Mouse (Mus musculus): Measurements from ENCODE around the gene Gm21958. TPM values are rescaled to one million over a fixed set of nuclear protein-coding genes. Genes with fewer than 3 reads are reported as not detected.

The Gm21958 gene
- total RNA-seq, 2 experiments from 2014 or later = not detected

DNA sequence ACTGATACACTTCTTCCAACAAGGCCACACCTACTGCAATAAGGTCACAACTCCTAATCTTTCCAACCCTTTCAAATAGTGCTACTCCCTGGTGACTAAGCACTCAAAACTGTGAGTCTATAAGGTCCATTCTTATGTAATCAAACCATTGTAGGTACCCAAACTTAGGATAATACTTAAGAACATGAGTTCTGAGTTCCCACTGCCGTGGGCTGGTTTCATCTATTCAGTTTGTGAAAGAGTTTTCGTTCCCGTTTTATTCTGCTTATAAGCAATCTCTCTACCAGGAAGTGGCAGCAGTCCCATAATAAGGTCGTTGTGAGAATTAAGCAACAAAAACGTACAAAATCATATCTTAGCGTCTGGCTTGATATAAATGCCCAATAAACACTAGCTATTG lies 45.4 kb downstream of the Gm21958 start:
- ATAC-seq (replicated peaks; ENCODE audit: low FRiP score, low TSS enrichment, poor library complexity, severe bottlenecking) = no peak

DNA sequence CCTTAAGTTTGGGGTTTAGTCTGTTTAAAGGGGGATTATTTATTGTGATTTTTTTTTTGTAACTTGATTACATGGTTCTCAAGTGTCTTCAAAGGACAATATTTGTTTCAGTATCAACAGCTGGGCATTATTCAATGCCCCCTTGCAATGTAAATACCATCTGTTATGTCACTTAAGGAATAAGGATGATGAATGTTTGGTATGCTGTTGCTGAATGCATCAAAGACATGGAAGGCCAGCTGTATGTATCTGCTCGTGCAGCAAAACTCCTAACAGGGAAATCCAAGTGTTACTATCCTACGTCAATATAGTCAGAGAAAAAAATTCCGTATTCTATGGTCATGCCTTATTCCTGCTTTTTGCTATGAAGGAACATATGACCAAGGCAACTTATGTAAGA lies 46.0 kb downstream of the Gm21958 start:
- ATAC-seq (replicated peaks; ENCODE audit: low FRiP score, low TSS enrichment, poor library complexity, severe bottlenecking) = no peak

Other genes with a start within 250 kb of the Gm21958 start
- gene Supt20, start 21.5 kb downstream of the Gm21958 start, total RNA-seq (2014; fragmentation: Nextera tagmentation) = 107 and 111 TPM in 2 replicates
- gene Supt20, start 21.5 kb downstream of the Gm21958 start, total RNA-seq (2017) = 53.4 and 83.3 TPM in 2 replicates
- gene Exosc8, start 21.0 kb upstream of the Gm21958 start, total RNA-seq (2014; fragmentation: Nextera tagmentation) = 185 and 256 TPM in 2 replicates
- 247 and 289 TPM in 2 replicates for gene Exosc8, start 21.0 kb upstream of the Gm21958 start, total RNA-seq (2017)
- 27.8 and 29.6 TPM in 2 replicates for gene Alg5, start 21.2 kb upstream of the Gm21958 start, total RNA-seq (2014; fragmentation: Nextera tagmentation)
- gene Alg5, start 21.2 kb upstream of the Gm21958 start, total RNA-seq (2017) = 37.9 and 46.2 TPM in 2 replicates
- not detected in 2 replicates for gene Smad9, start 41.2 kb upstream of the Gm21958 start, total RNA-seq (2014; fragmentation: Nextera tagmentation)
- not detected in 2 replicates for gene Smad9, start 41.2 kb upstream of the Gm21958 start, total RNA-seq (2017)
- gene Rfxap, start 93.4 kb upstream of the Gm21958 start, total RNA-seq (2014; fragmentation: Nextera tagmentation) = 25.2 and 26.5 TPM in 2 replicates
- 76.2 and 107 TPM in 2 replicates for gene Rfxap, start 93.4 kb upstream of the Gm21958 start, total RNA-seq (2017)
- gene Sertm1, start 201.5 kb upstream of the Gm21958 start, total RNA-seq (2014; fragmentation: Nextera tagmentation) = not detected in 2 replicates
- not detected in 2 replicates for gene Sertm1, start 201.5 kb upstream of the Gm21958 start, total RNA-seq (2017)

All from megakaryocyte-erythroid progenitor cell, adult 5-6 weeks (primary cell).